Mouse (Mus musculus) liver, adult 2 months (tissue): Measurements from ENCODE around the gene Aox1.

Experiments used
- CTCF ChIP-seq: fragments of 200-500 bp; IDR thresholded peaks from 2 replicates; pipeline ENCODE4 v1.5.1; 2011; ENCODE audit warnings: low read depth, low read length, control low read depth
- POLR2A ChIP-seq: fragments of 200-500 bp; IDR thresholded peaks from 2 replicates; pipeline ENCODE4 v1.6.1; 2011; ENCODE audit warnings: low read length, control low read depth; ENCODE audit not compliant: insufficient read depth; ENCODE audit errors: extremely low read depth

DNA sequence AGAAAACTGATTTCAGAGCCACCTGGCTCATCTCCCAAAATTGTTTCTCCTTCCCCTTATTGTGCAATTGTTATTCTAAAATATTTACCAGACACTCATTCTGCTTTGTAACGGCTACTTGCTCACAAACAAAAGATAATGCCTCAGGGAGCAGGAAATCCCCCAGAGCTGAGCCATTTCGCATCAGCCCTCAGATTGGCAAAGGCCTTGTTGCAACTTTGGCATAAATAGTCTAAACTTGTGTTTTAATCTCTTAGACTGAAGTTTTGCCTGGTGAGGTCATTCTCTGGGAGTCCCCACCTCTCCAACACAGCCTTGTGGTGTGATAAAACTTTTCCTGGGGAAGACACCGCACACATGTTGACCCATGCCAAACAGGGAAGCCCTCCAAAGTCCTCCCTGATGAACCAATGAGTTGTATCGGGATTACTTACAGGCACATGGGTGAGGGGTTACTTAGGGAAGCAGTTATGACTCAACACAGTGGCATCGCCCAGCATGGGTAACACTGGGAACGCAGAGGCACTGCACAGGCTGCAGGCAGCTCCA, 40.6 kb upstream of the Aox1 start:
- no peak for TF ChIP-seq POLR2A
- TF ChIP-seq CTCF: no peak
